Mouse (Mus musculus) heart, postnatal 10 days (tissue): ENCODE measurements around the gene Rufy3. TPM values are rescaled to one million over a fixed set of nuclear protein-coding genes. Genes with fewer than 3 reads are reported as not detected.

ENCODE experiments used
- DNase-seq, 2 experiments: peaks; one replicate each; pipeline ENCODE4 v3.0.0; 2021
- intact Hi-C: fragments of 180-260 bp; cut with DNase I; formaldehyde crosslinking; loops from one replicate; pipeline ENCODE4 v1.15.1; 2025
- total RNA-seq, 2 experiments: library from RNA; stranded (reverse); gene quantifications; 2 replicates each; pipeline ENCODE4 v1.2.3; 2021

Rufy3 gene
- total RNA-seq, 2 experiments from 2014 or later = 12.7 to 12.8 TPM

- DNase-seq = no peak
- intact Hi-C loops = loop anchor here (5.0 kb wide), 1 partner anchor 112 kb away; the partner anchor contains the start of gene Rufy3
Observed at GRCm38 (mm10) chr5:88678929-88679328, 114.1 kb downstream of the Rufy3 start.

GRCm38 (mm10) chr5:88679341-88679740, 114.5 kb downstream of the Rufy3 start:
- DNase-seq = no peak
- intact Hi-C loops = loop anchor here (5.0 kb wide), 1 partner anchor 112 kb away; the partner anchor contains the start of gene Rufy3

- intact Hi-C loops = no loop called here
Observed at GRCm38 (mm10) chr5:88680567-88680966, 115.7 kb downstream of the Rufy3 start.

GRCm38 (mm10) chr5:88683706-88684105, 118.9 kb downstream of the Rufy3 start:
- no peak for DNase-seq
- intact Hi-C loops = no loop called here

More at GRCm38 (mm10) chr5:88680567-88680966, 115.7 kb downstream of the Rufy3 start:
- no peak for DNase-seq

- intact Hi-C loops = no loop called here
- DNase-seq = no peak
Observed at GRCm38 (mm10) chr5:88684226-88684625, 119.4 kb downstream of the Rufy3 start.

GRCm38 (mm10) chr5:88685306-88685705, 120.5 kb downstream of the Rufy3 start:
- no peak for DNase-seq
- intact Hi-C loops = loop anchor here (5.0 kb wide), 1 partner anchor 82 kb away; no protein-coding TSS in a partner anchor

- intact Hi-C loops = loop anchor here (5.0 kb wide), 1 partner anchor 81 kb away; no protein-coding TSS in a partner anchor
- DNase-seq = no peak
Observed at GRCm38 (mm10) chr5:88685745-88686299, 121.0 kb downstream of the Rufy3 start.

- intact Hi-C loops = loop anchor here (5.0 kb wide), 1 partner anchor 79 kb away; no protein-coding TSS in a partner anchor
Observed at GRCm38 (mm10) chr5:88687996-88688406, 123.2 kb downstream of the Rufy3 start.

GRCm38 (mm10) chr5:88688583-88689187, 123.8 kb downstream of the Rufy3 start:
- intact Hi-C loops = loop anchor here (5.0 kb wide), 1 partner anchor 79 kb away; no protein-coding TSS in a partner anchor
- DNase-seq = no peak

More at GRCm38 (mm10) chr5:88687996-88688406, 123.2 kb downstream of the Rufy3 start:
- no peak for DNase-seq

GRCm38 (mm10) chr5:88689279-88689938, 124.6 kb downstream of the Rufy3 start:
- DNase-seq = peak; percentile 20 to 41
- intact Hi-C loops = loop anchor here (5.0 kb wide), 1 partner anchor 78 kb away; no protein-coding TSS in a partner anchor

GRCm38 (mm10) chr5:88690681-88691505, 126.1 kb downstream of the Rufy3 start:
- intact Hi-C loops = loop anchor here (5.0 kb wide), 1 partner anchor 696 kb away; no protein-coding TSS in a partner anchor

GRCm38 (mm10) chr5:88691506-88692095, 126.8 kb downstream of the Rufy3 start:
- intact Hi-C loops = loop anchor here (5.0 kb wide), 1 partner anchor 696 kb away; no protein-coding TSS in a partner anchor
- no peak for DNase-seq

More at GRCm38 (mm10) chr5:88690681-88691505, 126.1 kb downstream of the Rufy3 start:
- DNase-seq = no peak

- intact Hi-C loops = loop anchor here (5.0 kb wide), 1 partner anchor 695 kb away; no protein-coding TSS in a partner anchor
- no peak for DNase-seq
Observed at GRCm38 (mm10) chr5:88692586-88692985, 127.7 kb downstream of the Rufy3 start.

- DNase-seq = no peak
- intact Hi-C loops = loop anchor here (5.0 kb wide), 1 partner anchor 694 kb away; no protein-coding TSS in a partner anchor
Observed at GRCm38 (mm10) chr5:88693057-88693456, 128.2 kb downstream of the Rufy3 start.

GRCm38 (mm10) chr5:88697291-88697690, 132.5 kb downstream of the Rufy3 start:
- intact Hi-C loops = no loop called here
- DNase-seq = no peak

GRCm38 (mm10) chr5:88699251-88699913, 134.5 kb downstream of the Rufy3 start:
- DNase-seq = no peak
- intact Hi-C loops = no loop called here
